Mouse (Mus musculus): ENCODE data around the gene Uqcrc2.

- TF ChIP-seq ZC3H11A (IDR thresholded peaks at IDR 0.05; ENCODE audit: borderline replicate concordance, low read depth, low read length) (peak; percentile 86), ZNF384 (IDR thresholded peaks at IDR 0.05; ENCODE audit: low read depth, low read length) (no peak), CHD2 (IDR thresholded peaks at IDR 0.05; ENCODE audit: low read depth, low read length) (no peak), MAFK (IDR thresholded peaks at IDR 0.05; ENCODE audit: insufficient read depth, low read depth, low read length) (no peak)
Observed at GRCm38 (mm10) chr7:120670153-120670875, 35.3 kb downstream of the Uqcrc2 start, which contains the start of gene Pdzd9.
